Mouse (Mus musculus) bone marrow macrophage, adult 2 months (primary cell): ENCODE data around the gene Pkd1l2.

Experiments used
- CTCF ChIP-seq: IDR thresholded peaks from 2 replicates; pipeline ENCODE4 v1.5.1; 2012; ENCODE audit warnings: low read depth, mild to moderate bottlenecking, low read length, moderate library complexity
- POLR2A ChIP-seq: IDR thresholded peaks from 2 replicates; pipeline ENCODE4 v1.6.1; 2012; ENCODE audit warnings: mild to moderate bottlenecking, low read depth, low read length, borderline replicate concordance

DNA sequence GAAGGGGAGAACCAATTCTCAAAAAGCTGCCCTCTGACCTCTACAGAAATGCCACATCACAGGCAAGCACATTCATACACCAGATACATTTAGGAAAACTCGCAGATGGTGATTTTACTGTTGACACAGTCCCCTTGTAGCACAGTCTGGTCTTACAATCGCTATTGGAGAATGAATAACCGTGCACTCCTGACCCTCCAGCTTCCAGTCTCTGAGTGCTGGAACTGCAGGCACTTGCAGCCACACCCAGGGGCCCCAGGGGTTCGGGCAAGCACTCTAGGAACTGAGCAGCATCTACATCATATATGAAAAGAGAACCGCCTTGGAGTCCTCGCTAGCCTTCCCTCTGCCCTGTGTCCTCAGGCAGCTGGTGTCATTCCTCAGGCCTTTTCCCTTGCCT, 50.8 kb downstream of the Pkd1l2 start:
- TF ChIP-seq POLR2A = no peak
- no peak for TF ChIP-seq CTCF
